Mouse (Mus musculus) gastrocnemius, postnatal 4 days (tissue): Measurements from ENCODE around the gene Sp2. TPM values are rescaled to one million over a fixed set of nuclear protein-coding genes. Genes with fewer than 3 reads are reported as not detected.

Experiments used
- DNase-seq, 2 experiments: peaks; one replicate each; pipeline ENCODE4 v3.0.0; 2021 to 2022; ENCODE audit warnings: low spot score in 2 of 2, mixed read lengths in 2 of 2
- total RNA-seq, 2 experiments: library from RNA; stranded (reverse); gene quantifications; 2 replicates each; pipeline ENCODE4 v1.2.3; 2021

The Sp2 gene
- total RNA-seq, 2 experiments from 2014 or later = 15.1 to 16.5 TPM

- no peak for DNase-seq
These were observed 14.1 kb upstream of the Sp2 start for GRCm38 (mm10) chr11:96996773-96997379.

- DNase-seq = no peak
These were observed 13.3 kb upstream of the Sp2 start for GRCm38 (mm10) chr11:96995836-96996772.

DNA sequence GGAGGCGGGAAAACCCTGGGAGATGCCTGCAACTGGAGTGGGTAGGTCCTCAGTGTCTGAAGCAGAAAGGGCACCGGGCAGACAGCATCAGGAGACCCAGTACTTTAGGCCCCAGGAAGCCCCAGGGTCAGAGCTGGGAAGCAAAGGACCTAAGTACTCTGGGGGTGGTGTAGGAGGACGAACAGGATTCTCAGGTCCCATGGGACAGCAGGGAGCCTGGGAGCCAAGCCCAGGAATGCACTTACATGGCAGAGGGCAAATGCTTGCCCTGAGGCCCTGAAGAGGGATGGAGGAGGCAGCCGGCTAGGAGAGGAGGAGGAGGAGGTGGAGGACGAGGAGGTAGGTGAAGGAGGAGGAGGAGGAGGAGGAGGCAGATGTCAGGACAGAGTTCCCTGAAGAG lies 12.3 kb upstream of the Sp2 start:
- no peak for DNase-seq

DNA sequence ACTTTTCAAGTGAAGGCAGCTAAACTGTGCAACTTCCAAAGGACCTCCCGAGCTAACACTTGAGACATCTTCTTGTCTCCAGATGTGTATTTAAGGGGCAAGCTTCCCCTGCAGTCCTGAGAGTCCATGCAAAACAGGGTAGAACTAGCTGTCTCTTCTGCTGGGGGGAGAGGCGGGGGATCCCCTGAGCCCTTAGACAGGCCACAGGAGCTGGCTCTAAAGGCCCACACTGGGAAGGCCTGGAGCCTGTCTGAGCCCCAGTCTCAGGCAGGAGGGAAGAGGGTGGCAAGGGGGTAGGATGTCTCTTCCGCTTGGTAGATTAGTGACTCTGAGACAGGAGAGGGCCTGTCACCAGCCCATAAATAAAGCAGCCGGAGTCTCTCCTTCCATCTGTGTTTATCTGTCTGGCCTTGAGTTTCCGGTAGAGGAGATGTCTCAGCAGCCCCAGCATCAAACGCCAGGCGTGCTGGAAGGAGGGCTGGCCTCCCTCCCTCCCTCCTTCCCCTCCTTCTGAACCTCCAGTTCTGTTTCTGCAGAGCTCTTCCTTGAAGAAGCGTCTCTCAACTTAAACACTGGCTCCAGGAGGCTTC lies 10.1 kb upstream of the Sp2 start:
- no peak for DNase-seq

DNA sequence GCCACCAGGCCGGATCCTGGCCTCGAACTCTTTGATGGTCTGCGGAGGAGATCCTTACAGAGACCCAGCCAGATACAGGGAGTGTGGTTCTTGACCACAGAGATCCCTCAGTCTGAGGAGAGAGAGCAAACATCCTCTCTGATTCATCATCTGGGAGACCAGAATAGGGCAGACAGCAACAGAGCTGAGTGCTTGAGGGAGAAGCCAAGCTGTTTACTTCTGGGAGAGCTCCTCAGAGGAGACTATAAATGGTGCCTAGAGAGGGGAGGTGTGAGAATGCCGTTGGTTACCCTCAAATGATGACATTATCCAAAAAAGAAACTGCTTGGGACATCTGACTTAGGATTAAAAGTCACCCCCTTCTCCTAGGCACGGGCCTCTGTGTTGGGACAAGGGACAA lies 8.7 kb upstream of the Sp2 start:
- no peak for DNase-seq

DNA sequence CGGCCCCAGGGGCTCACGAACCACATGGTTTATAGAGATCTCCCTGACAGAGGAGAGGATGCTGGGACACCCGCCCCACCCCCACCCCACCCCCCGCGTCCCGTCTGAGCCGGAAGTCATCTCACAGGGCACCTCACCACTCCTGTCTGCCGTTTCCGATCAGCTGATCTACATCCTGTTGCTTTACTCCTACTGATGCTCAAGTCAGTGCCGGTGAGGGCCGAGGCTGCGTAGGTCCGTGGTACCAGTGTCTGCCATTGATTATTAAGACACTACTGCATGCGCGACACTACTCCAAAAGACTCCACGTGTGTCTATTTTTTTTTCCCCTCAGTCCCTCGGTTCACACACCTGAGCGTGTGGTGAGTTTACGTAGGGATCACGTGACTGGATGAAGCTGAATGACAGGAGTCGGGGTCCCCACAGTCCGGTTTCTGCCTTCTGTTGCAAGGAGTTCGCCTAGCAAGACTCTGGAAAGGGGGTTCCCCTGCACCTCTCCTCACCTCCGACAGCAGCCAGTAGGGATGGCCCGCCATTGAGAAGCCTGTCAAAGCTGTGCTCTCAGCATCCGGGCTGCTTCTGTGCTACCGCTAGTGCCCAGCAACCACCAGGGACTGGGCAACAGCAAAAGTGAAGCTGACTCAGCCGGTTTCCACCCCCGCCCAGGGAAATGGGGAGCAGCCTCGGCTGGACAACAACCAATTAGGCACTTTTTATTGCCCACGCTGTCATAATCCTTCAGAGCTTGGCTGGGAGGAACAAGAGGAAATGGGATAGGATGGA lies 5.3 kb upstream of the Sp2 start:
- DNase-seq = no peak

DNA sequence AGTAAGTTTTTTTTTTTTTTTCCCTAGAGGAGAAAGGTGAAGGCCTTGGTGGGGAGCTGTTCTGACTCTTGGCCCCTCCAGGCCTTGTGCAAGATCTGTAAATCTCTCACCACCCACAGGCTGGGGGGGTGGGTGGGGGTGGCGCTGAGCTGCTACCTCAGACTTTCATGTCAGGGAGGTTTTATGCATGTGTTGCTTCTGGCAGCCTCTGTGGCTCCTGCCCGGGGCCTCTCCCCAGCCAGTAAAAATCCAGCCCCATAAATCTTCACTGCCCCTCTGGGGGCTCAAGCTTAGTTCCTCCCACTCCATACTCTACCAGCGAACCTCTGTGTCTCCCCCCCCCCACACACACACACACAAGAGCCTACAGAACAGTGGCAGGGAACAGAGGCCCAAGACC lies 3.7 kb upstream of the Sp2 start:
- DNase-seq = no peak

- no peak for DNase-seq
These were observed 2.1 kb upstream of the Sp2 start for GRCm38 (mm10) chr11:96984903-96985302.

DNA sequence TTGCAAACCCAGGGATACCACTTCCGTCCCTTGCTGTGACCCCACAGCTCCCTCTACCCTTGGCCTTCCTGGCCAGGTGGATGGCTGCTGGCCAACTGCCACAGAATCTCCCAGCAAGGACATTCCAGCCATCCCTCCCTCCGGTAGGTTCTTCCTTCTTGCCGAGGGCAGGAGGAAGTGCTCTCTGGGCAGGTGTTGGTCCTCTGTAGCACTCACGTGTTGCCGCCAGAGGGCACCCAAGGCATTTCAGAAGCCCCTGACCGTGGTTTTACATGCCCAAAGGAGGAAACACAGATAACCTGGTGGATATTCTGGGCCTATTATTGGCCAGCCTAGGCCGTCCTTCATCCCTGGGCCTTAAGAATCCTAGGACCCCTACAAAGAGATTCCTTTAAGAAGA lies 404 bp downstream of the Sp2 start:
- DNase-seq = peak; percentile 52 to 72

- no peak for DNase-seq
These were observed 1.3 kb downstream of the Sp2 start for GRCm38 (mm10) chr11:96981461-96981860.

DNA sequence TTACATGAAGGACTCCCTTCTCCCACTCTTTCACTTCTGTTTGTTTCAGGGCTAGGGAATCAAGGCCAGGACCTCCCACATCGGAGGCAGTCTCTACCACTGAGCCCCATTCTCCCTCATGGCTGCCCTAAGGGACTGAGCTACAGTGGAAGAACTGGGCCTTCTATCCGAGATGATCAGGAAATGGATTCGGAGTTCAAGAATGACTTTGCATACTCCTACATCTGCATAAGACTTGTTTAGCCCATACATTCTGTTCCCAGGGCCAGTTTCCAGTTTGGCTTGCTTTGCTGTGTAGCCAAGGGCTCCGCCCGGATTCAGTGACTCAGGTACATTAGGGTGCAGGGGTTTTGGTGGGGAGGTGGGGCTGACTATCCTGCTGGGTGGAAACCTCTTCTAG lies 2.7 kb downstream of the Sp2 start:
- DNase-seq = no peak

GRCm38 (mm10) chr11:96979329-96979728 lies 3.4 kb downstream of the Sp2 start:
- DNase-seq = no peak

DNA sequence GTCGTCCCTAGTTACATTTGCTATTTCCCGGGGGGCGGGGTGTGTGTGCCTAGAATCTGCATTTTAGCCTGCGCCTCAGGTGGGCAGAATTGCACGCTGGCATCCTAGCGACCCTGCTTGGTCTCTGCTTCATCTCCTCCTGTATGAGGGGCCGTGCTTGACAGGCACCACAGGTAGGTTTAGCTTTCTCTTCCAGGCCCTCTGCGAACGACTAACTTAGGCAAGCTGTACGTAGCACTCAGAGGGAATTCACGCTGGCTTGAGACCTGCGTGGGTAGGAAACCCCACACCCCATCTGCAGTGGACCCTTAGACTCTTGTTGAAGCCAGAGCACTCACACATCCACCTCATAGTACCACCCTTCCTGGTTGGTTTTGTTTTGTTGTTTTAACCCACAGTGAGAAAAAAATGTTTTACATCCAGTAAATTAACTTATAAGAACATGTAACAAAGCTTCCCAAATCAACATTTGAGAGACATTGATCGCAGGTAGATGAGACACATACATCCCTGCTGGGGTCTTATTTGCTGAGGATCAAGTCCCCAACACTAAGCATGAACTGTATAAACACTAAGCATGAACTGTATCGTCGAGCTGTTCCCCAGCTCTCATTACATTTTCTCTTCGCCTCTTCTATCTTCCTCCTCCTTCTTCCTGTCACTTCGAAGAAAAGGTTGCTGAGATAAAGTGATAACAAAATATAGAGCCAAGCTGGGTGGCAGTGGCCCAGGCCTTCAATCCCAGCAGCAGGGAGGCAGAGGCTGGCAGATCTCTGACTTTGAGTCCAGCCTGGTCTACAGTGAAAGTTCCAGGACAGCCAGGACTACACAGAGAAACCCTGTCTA lies 4.1 kb downstream of the Sp2 start:
- DNase-seq = no peak

GRCm38 (mm10) chr11:96977606-96978400 lies 5.0 kb downstream of the Sp2 start:
- peak; percentile 95 to 99 for DNase-seq

- DNase-seq = peak; percentile 84 to 90
These were observed 5.7 kb downstream of the Sp2 start for GRCm38 (mm10) chr11:96976911-96977591.

DNA sequence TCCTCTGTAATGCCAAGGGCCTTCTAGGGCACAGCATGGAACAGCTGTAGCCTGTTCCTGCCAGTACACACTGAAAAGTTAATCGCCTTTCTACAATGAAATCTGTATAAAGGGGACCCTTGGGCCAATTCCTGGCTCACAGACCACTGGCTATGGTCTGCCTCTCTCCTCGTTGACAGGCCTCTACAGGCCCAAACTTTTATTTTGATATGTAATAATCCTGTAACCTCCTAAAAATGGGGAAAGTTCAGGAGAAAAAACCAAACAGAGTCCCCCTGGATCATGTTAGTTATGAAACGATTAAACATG lies 6.4 kb downstream of the Sp2 start:
- no peak for DNase-seq

DNA sequence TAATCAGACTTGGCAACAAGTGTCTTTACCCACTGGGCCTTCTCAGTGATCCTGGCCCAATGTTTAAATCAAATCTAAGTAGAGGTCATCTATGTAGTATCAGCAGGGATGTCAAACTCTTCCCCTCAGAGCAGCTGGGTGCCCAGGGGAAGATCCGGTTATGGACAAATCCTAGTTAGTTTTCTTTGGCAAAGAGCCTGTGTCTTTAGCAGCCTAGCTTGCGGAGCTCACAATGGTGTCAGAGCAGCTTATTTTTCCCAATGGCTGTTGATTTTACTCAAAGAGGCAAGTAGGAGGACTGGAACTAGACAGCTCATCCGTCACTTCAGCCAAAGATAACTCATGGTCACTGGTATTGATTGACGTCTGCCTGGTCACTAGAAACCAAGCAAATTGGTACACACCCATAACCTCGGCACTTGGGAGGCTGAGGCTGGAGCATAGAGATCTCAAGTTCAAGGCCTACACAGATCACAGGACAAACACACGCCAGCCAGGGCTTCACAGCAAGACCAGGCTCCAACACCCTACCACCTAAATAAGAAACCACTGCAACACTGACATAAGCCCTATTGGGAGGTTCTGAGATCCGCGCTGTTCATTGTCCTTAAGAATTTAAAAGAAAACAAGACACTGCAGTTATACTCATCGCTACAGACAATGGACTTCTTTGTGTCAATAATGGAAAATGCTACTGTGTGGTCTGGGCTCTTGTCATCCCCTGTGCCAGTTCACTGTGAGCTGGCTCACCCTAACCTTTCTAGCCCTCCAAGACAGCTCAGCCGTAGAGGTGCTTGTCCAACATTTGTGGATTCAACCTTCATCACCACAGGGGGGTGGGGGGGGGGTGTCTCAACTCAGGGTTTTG lies 7.0 kb downstream of the Sp2 start:
- DNase-seq = no peak

- no peak for DNase-seq
These were observed 7.9 kb downstream of the Sp2 start for GRCm38 (mm10) chr11:96974813-96975212.
